ENCODE assay signal across 12 mouse cellular contexts in genomic region chr9:51735180-51736034, GRCm38 (mm10). TPM values are rescaled to one million over a fixed set of nuclear protein-coding genes. Genes with fewer than 3 reads are reported as not detected.
A peak's percentile ranks its signal among the peaks of the same experiment; 100 is the strongest.
DNase-seq lines count a peak whose midpoint lies in the region; ATAC-seq and TF ChIP-seq lines count a peak whose summit lies in the region.
"Had no signal": no experiment of that assay in that cellular context is flagged by ENCODE, and none has a peak within 500 bp of the region (broad histone marks: within the 10 kb centered on the region; RNA-seq: fewer than 3 reads in every experiment).

No protein-coding gene starts in this region.

- TF ChIP-seq POLR2A in olfactory bulb, adult 2 months (IDR thresholded peaks at IDR 0.05; ENCODE audit: insufficient read depth, low read depth, low read length) = no peak

- no peak overlapping the region for H3K27ac ChIP-seq in liver, embryonic 15.5 days (replicated peaks)
- H3K27ac ChIP-seq in olfactory bulb, adult 2 months (ENCODE audit: insufficient read depth, low read depth, low read length) = peak overlapping the region; percentile 46; the same call in 1 of the 2 replicates

- DNase-seq in adrenal gland, adult 2 months = peak; percentile 14
- DNase-seq in adrenal gland, postnatal 4 days (ENCODE audit: low spot score in 2 of 2) = no peak
- DNase-seq in right cerebral cortex, postnatal 10 days (ENCODE audit: low spot score in 2 of 2) = peak; percentile 26 to 28
- DNase-seq in right cerebral cortex, postnatal 4 days = no peak
- DNase-seq in spleen, adult 12 weeks (ENCODE audit: low spot score) = no peak
- DNase-seq in ovary, postnatal 10 days (ENCODE audit: low spot score) = no peak
- DNase-seq: adrenal gland, adult 8-10 months; lung, postnatal 14 days had no signal

- H3K4me1 ChIP-seq in liver, embryonic 15.5 days (replicated peaks) = 0 out of 2 replicates have a peak, but pooled peaks cover 2% of the 10 kb centered on the region
- peaks cover 2% of the 10 kb centered on the region; the same call in 1 of the 2 replicates for H3K4me1 ChIP-seq in olfactory bulb, adult 2 months (ENCODE audit: control insufficient read depth, insufficient read depth, low read length)

- ATAC-seq in liver, embryonic 15.5 days (ENCODE audit: insufficient read depth) = peak; percentile 62

- no peak for TF ChIP-seq CTCF in olfactory bulb, adult 2 months (IDR thresholded peaks at IDR 0.05; ENCODE audit: insufficient read depth, low read depth, low read length)

- H3K27me3 ChIP-seq in liver, embryonic 15.5 days = no peaks in the 10 kb centered on the region

- no peak overlapping the region for H3K9ac ChIP-seq in liver, embryonic 15.5 days

- no peaks in the 10 kb centered on the region for H3K36me3 ChIP-seq in liver, embryonic 15.5 days (replicated peaks)

- H3K9me3 ChIP-seq in liver, embryonic 15.5 days (replicated peaks) = no peaks in the 10 kb centered on the region

- no peak overlapping the region for H3K4me3 ChIP-seq in liver, embryonic 15.5 days (replicated peaks)
- H3K4me3 ChIP-seq in olfactory bulb, adult 2 months (ENCODE audit: insufficient read depth, low read depth, low read length) = no peak overlapping the region

- WGBS in liver, embryonic 15.5 days (ENCODE audit: insufficient replicate concordance) = 45% methylated on average over 9 of the region's 9 CpGs
- 28% methylated on average over 9 of the region's 9 CpGs for WGBS in olfactory bulb, adult 2 months

- no peak overlapping the region for H3K4me2 ChIP-seq in liver, embryonic 15.5 days

RNA-seq across cellular contexts. Expression of gene Arhgap20, which starts 29.7 kb away (rescaled TPM):
- total RNA-seq in adrenal gland, adult 2 months (2021) = 1 to 10 TPM; 1.8 to 2.2 TPM
- polyA plus RNA-seq in adrenal gland, adult 2 months (2012; rRNA removed) = 0.47 and 0.56 TPM in 2 replicates
- total RNA-seq in adrenal gland, postnatal 4 days (2021) = 10 to 100 TPM in 1 of 2 experiments, 1 to 10 TPM in 1; 7.4 to 10.1 TPM
- polyA plus RNA-seq in liver, embryonic 15.5 days (2015; fragmentation: Nextera tagmentation; extraction: Ambion mirVana) = 0.18 and 0.38 TPM in 2 replicates
- polyA plus RNA-seq in olfactory bulb, adult 2 months (2012; ENCODE audit: insufficient read depth, insufficient read length, low replicate concordance, missing spikeins) = not detected in 2 replicates
- total RNA-seq: common myeloid progenitor, adult 5-6 weeks; MEL had no signal

Comparison
In these comparisons a context has a peak if more than half of its experiments do, and no peak if none do; other contexts are left out.
1. DNase-seq: peak in adrenal gland, adult 2 months (single experiment) and right cerebral cortex, postnatal 10 days (2 of 2); none in adrenal gland, postnatal 4 days (0 of 2), right cerebral cortex, postnatal 4 days (single experiment), spleen, adult 12 weeks (single experiment) and ovary, postnatal 10 days (single experiment).